Mouse (Mus musculus) heart, adult 18-20 months (tissue): Measurements from ENCODE around the gene Slc12a7. TPM values are rescaled to one million over a fixed set of nuclear protein-coding genes. Genes with fewer than 3 reads are reported as not detected.

Experiments used
- DNase-seq, 2 experiments: peaks; one replicate each; pipeline ENCODE4 v3.0.0; 2021 to 2022; ENCODE audit warnings: mixed read lengths in 1 of 2
- total RNA-seq, 2 experiments: library from RNA; stranded (reverse); gene quantifications; 2 replicates each; pipeline ENCODE4 v1.2.3; 2021

Gene Slc12a7
- total RNA-seq, 2 experiments from 2014 or later = 189 to 209 TPM

GRCm38 (mm10) chr13:73762938-73763337 lies 30.0 kb downstream of the Slc12a7 start:
- no peak for DNase-seq

DNA sequence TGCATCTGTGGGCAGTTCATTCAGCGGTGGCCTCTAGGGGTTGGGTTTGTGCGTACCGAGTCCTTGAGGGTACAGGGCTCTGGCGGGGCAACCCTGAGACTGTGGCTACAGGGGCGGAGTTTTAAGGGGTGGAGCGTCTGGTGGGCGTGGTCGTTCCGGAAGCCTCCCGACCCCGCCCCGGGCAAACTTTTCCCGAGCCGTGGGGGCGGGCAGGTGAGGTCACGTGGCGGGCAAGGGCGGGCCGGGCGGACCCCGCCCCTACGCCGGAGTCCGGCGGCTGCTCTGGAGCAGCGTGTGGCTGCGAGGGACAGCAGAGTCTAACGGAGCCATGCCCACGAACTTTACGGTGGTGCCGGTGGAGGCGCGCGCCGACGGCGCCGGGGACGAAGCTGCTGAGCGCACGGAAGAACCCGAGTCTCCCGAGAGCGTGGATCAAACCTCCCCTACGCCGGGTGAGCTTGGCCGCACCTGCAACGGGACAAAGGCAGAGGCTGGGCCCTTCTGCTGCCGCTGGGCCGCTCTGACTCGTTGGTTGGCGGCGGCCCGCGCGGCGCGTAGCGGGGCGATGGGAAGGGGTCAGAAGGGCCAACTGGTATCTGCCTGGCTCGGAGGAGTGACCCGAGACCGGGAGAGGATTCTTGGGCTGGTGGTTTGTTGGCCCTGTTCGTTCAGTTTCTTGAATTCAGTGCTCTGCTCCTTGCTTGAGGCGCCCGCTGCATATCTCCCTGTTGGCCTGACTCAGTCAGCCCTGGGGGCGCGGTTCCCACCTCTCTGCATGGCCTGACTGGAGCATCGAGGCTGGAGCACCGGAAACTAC lies 30.8 kb downstream of the Slc12a7 start:
- peak; percentile 92 to 94 for DNase-seq

DNA sequence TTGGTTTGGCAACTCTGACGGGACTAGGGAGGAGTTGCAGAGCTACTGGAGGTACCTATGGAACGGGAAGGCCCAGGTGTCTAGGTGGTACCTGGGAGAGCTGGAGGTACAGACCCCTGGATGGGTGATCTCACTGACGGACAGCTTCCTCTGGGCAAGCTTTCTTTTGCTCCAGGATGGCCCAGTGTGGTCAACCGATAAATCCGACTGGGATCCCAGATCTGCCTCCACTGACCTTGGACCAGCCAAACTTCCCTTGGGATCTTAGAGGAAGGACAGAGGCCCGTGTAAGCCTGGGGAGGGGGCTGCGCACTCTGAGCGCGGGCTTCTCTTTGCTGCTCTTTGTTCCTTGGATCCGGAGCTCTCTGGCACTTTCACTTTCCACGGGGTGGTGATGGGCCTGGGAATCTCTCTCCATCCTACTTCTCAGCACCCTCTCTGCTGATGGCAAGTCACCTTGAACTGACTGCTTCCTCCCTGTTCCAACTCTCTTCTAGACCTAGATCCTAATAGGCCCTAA lies 31.4 kb downstream of the Slc12a7 start:
- peak in 1 of 2 experiments; percentile 44 for DNase-seq

DNA sequence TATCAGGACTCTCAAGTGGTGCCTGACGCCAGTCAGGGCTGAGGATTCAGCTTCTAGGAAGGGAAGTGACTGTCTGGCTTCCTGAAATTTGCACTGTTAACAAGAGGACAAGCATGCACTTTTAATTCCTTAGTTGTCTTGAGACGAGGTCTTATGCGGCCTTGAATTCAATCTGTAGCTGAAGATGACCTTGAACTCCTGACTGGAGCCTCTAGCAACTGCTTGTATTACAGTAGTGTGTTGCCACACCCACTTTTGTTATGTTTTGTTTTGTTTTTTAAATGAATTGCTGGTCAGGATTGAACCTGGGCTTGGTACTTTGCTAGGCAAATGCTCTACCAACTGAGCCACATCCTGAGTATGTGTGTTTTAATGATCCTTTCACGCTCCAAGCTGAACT lies 32.5 kb downstream of the Slc12a7 start:
- no peak for DNase-seq

DNA sequence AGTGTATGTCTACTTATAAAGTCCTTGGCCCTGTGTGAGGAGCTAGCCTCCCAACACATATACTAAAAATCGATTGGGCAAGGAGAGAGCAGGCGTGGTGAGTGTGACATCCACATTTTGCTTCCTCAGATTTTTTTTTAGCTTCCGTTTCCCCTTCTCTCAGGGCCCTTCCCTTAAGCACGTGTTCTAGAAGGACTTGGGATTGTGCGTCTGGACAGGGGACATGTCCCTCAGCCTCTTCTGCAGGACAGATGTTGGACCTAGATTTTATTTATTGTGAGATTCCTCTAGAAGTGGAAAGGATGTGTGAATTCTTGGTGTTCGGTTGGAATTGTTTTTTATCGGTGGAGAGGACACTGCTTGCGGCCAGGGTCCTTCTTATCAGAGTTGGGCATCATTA lies 34.3 kb downstream of the Slc12a7 start:
- DNase-seq = peak in 1 of 2 experiments; percentile 30

DNA sequence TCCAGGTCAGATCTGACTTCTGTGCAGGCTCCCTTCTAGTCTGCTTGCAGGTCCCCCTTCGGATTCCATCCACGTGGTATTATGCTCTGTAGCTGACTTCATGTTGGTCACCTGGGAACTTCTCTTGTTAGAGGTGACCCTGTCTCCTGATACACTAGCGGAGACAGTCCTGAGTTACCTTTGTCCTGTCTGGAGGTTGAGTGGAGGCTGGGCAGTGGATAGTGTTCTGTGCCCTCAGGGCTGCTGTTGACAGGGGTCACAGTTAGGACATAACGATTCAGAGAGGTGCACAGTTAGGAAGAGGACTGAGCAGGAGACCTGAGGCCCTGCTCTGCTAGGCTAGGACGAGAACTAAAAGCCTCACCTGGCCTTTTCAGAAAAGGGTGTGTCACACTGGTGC lies 34.9 kb downstream of the Slc12a7 start:
- DNase-seq = no peak

DNA sequence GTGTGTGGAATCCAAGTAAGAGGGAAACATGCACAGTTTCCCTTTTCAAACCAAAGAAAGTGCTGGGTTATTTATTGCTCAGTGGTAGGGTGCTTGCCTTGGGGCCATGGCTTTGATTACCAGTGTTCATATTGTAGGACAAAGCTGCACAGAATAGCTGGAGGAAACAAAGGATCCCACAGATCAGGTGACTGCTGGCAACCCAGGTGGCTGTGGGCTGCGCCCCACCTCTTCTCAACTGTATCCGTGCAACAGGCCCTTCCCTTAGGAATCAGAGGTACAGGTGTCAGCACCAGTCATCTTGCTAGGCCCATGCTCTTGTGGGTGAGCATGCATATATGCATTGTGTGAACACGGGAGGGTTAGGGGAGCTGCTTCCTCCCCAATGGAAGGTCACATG lies 35.4 kb downstream of the Slc12a7 start:
- DNase-seq = no peak

- no peak for DNase-seq
Measured at GRCm38 (mm10) chr13:73769916-73770682, 37.2 kb downstream of the Slc12a7 start.

GRCm38 (mm10) chr13:73771131-73771530 lies 38.2 kb downstream of the Slc12a7 start:
- peak in 1 of 2 experiments; percentile 29 for DNase-seq

DNA sequence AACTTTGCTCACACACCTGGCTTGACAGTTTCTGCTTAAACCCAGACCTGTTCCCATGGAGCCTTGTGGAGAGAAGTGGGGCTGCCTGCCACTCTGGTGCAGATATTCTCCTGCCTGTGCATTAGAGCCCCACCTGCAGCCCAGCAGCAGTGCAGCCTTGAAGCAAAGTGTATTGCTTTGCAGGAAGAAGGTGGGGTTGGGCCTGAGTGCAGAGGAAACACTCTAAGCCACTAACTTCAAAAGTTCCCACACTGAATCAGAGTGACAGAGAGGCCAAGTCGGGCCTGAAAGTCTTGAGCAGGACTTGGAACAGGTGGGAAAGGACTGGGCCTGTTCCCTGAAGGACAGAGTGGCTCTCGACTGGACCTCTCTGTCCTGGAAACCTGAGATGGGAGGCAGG lies 39.8 kb downstream of the Slc12a7 start:
- DNase-seq = peak in 1 of 2 experiments; percentile 51

DNA sequence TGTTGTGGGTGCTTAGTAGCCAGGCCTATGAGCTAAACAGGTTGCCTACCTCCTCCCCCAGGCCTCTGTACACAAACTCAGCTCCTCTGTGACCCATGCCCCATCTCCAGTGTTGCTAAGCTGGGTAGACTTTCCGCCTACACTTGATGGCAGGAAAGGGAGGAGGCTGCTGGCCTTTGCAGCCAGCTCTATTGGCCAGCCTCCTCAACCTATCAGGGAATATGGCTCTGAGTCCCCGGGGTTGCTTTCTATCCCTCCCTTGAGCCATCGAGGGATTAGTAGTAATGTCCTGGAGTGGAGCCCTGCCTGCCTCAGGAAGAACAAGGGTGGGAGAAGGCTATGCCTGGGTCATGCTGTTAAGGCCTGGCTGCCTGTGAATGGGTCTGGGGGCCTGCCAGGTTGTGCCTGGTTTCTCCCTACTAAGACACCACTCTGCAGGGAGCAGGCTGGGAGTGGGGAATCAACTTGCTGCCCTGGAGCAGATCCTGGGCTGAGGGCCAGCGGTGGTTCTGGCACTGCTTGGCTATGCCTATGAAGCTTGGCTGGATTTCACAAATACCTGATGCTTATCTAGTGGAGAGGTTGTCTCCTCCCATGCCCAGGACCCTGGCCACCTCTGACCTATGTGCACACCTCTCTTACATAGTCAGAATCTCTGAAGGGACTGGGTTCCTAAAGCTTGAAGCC lies 40.8 kb downstream of the Slc12a7 start:
- DNase-seq = peak; percentile 70

- DNase-seq = peak in 1 of 2 experiments; percentile 70
Measured at GRCm38 (mm10) chr13:73775786-73776185, 42.9 kb downstream of the Slc12a7 start.

- DNase-seq = no peak
Measured at GRCm38 (mm10) chr13:73777578-73777977, 44.7 kb downstream of the Slc12a7 start.

- DNase-seq = no peak
Measured at GRCm38 (mm10) chr13:73782486-73782885, 49.6 kb downstream of the Slc12a7 start.

DNA sequence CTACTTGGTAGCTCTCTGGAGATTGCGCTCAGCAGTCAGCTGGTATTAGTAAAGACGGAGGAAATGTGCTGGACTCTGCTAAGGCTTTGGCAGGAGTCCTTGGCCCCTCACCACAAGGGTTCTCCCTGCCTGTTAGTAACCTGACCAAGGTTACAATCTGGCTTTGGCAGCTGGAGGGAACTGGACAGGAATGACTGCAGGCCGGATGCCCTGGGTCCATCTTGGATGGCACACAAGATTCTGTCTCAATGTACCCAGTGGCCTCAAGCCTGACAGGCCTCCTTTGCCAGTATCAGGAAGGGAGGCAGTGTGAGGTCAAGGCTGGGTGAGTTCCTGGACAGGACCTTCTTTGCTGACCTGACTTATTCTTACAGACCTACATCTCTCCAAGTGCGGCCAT lies 59.3 kb downstream of the Slc12a7 start:
- peak in 1 of 2 experiments; percentile 56 for DNase-seq

- DNase-seq = no peak
Measured at GRCm38 (mm10) chr13:73793171-73793570, 60.3 kb downstream of the Slc12a7 start.

GRCm38 (mm10) chr13:73799110-73799509 lies 66.2 kb downstream of the Slc12a7 start:
- DNase-seq = peak; percentile 45 to 59

DNA sequence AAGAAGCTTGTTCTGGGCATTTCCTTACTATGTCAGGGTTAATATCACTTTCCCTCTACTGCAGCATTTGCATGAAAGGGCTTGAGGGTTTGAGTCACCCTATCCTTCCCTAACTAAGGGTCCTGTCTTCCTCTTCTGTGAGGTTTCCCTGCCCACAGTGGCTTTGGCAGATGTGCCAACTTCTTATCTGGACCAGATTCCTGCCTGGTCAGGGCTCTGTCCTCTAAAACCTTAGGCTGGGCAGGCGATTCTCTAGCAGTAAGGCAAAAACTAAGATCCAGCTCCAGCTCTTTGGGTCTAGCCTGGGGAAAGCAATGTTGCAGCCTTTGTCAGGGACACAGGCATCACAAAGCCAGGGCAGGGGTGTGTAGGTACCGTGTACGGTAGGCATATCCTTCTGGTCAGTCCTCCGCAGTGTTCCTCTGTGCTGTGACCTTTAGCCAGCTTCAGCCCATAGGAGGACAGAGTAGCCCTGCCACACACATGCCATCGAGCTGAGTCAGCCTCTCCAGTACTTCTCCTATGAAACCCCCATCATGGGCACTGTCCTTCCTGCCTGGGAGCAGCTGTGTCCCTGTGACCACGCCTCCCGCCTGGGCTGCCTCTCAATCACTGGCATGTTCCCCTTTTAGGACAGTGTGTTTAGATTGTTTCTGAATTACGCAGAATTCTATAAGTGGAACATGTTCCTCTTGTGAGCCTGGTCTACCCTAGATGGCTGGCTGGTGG lies 70.7 kb downstream of the Slc12a7 start:
- peak; percentile 81 to 93 for DNase-seq

DNA sequence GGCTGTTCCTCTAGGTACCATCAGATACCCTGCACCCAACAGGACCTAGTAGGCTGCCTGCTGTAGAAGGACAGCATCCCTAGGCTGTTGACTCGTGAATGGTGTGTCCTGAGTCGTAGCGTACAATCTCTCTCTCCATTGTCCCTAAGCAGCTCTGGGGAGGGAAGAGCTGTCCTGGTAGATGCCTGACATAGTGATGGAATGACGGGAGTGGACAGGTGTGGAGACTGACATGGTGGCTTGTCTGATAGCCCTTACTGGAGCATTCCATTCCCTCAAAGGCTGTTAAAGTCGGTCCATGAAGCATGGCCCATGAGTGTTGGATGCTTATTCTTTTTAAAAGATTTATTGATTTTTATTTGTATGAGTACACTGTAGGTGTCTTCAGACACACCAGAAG lies 72.0 kb downstream of the Slc12a7 start:
- no peak for DNase-seq

DNA sequence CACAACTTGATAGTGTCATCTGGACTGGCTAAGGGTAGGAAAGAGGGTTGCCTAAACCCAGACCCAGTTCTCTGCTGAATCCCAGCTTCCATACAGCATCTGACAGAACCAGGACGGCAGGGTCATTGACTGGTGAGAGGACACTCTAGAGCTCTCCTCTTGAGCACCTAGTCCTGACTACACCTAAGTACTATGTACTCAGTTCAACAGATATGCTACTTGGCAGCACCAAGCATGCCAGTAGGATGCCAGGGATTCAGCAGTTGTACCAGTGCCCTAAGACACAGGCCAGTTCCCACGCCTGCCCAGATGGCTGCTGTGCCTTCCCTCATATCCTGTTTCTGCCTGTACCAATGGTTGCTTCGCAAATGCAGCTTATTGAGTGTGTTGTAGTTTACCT lies 80.0 kb downstream of the Slc12a7 start:
- peak in 1 of 2 experiments; percentile 51 for DNase-seq

- no peak for DNase-seq
Measured at GRCm38 (mm10) chr13:73814181-73814580, 81.3 kb downstream of the Slc12a7 start.

- DNase-seq = no peak
Measured at GRCm38 (mm10) chr13:73816338-73816737, 83.4 kb downstream of the Slc12a7 start.
